Mouse (Mus musculus): ENCODE results near the gene Ugt2b38.

DNA sequence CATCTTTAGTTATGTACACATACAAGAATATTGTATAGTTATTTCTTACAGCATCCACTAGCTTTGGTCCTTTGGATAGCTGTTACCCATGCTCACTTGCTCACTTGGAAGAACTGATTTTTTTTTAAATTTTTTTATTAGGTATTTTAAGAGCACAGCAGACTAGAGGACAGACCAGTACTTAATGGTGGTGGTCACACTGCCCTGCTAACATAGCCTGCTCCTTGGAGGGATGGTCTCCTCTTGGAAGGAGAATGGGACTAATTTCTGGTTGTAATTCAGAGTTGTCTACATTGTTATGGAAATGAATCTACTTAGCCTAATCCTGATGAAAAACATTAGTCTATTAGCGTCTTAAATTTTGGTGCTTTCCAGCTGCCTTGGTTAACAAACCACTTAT is 34.8 kb upstream of the Ugt2b38 start:
- no peak for TF ChIP-seq CTCF (IDR thresholded peaks at IDR 0.05; ENCODE audit: borderline replicate concordance, insufficient read depth, low read depth, low read length)
- TF ChIP-seq POLR2A (IDR thresholded peaks at IDR 0.05; ENCODE audit: borderline replicate concordance, insufficient read depth, low read length) = no peak

Data from cerebellum, adult 2 months (tissue).